Mouse (Mus musculus) spleen, adult 18-20 months (tissue): ENCODE results near the gene Uvrag.
"Not testable (repeated sequence)": the region's sequence is repeated elsewhere in the genome, so short reads cannot be mapped to it uniquely, and the experiment has no call there.

ENCODE experiments used
- DNase-seq, 2 experiments: peaks; one replicate each; pipeline ENCODE4 v3.0.0; 2022; ENCODE audit warnings: mixed read lengths in 2 of 2

The Uvrag gene

GRCm38 (mm10) chr7:99094336-99094735 is 46.6 kb downstream of the Uvrag start:
- no peak for DNase-seq

- DNase-seq, result no peak
Measured at GRCm38 (mm10) chr7:99091915-99092645, 48.9 kb downstream of the Uvrag start.

GRCm38 (mm10) chr7:99089716-99090115 is 51.2 kb downstream of the Uvrag start:
- DNase-seq, result no peak

GRCm38 (mm10) chr7:99088576-99089346 is 52.2 kb downstream of the Uvrag start:
- DNase-seq, result no peak

- no peak for DNase-seq
Measured at GRCm38 (mm10) chr7:99087581-99087980, 53.4 kb downstream of the Uvrag start.

GRCm38 (mm10) chr7:99086646-99087443 is 54.1 kb downstream of the Uvrag start:
- DNase-seq, result peak in 1 of 2 experiments; percentile 19

GRCm38 (mm10) chr7:99085249-99085648 is 55.7 kb downstream of the Uvrag start:
- DNase-seq, result no peak

- DNase-seq, result peak in 1 of 2 experiments; percentile 52
Measured at GRCm38 (mm10) chr7:99079522-99079921, 61.4 kb downstream of the Uvrag start.

- no peak for DNase-seq
Measured at GRCm38 (mm10) chr7:99078805-99079204, 62.1 kb downstream of the Uvrag start.

- no peak for DNase-seq
Measured at GRCm38 (mm10) chr7:99077234-99077633, 63.7 kb downstream of the Uvrag start.

GRCm38 (mm10) chr7:99075101-99075500 is 65.8 kb downstream of the Uvrag start:
- no peak for DNase-seq

GRCm38 (mm10) chr7:99073734-99074372 is 67.1 kb downstream of the Uvrag start:
- DNase-seq, result no peak

GRCm38 (mm10) chr7:99067710-99068109 is 73.2 kb downstream of the Uvrag start:
- no peak for DNase-seq

- no peak for DNase-seq
Measured at GRCm38 (mm10) chr7:99065920-99066319, 75.0 kb downstream of the Uvrag start.

GRCm38 (mm10) chr7:99065391-99065831 is 75.5 kb downstream of the Uvrag start:
- no peak for DNase-seq

- DNase-seq, result no peak
Measured at GRCm38 (mm10) chr7:99064795-99065194, 76.1 kb downstream of the Uvrag start.

- DNase-seq, result not testable (repeated sequence)
Measured at GRCm38 (mm10) chr7:99062263-99062662, 78.7 kb downstream of the Uvrag start.

GRCm38 (mm10) chr7:99061056-99061680 is 79.8 kb downstream of the Uvrag start:
- no peak for DNase-seq

GRCm38 (mm10) chr7:99060476-99060875 is 80.5 kb downstream of the Uvrag start:
- no peak for DNase-seq

GRCm38 (mm10) chr7:99059934-99060333 is 81.0 kb downstream of the Uvrag start:
- DNase-seq, result no peak

- DNase-seq, result no peak
Measured at GRCm38 (mm10) chr7:99057053-99057630, 83.8 kb downstream of the Uvrag start.

GRCm38 (mm10) chr7:99053626-99054025 is 87.3 kb downstream of the Uvrag start:
- DNase-seq, result no peak
